Mouse (Mus musculus) naive thymus-derived CD4-positive, alpha-beta T cell, adult 5 months (primary cell): ENCODE results near the gene Tbx20. TPM values are rescaled to one million over a fixed set of nuclear protein-coding genes. Genes with fewer than 3 reads are reported as not detected.

Experiments
- polyA plus RNA-seq: library from polyadenylated mRNA; unstranded; fragments of 100-300 nt; shearing (Covaris generic); gene quantifications from one replicate; pipeline ENCODE4 v1.2.1, GENCODE M21; 2017

Gene Tbx20
- 0.17 TPM for polyA plus RNA-seq

GRCm38 (mm10) chr9:24774160-24774969 lies at the start of gene Tbx20:
Gene Tbx20 (minus strand): TSS chr9:24774303.

GRCm38 (mm10) chr9:24695700-24696404 lies 78.3 kb downstream of the Tbx20 start, which contains the start of gene Dpy19l2:
Gene Dpy19l2 (minus strand): TSS chr9:24696293.

Other genes with a start within 250 kb of the Tbx20 start
- not detected for gene Cypt4, start 149.1 kb downstream of the Tbx20 start, polyA plus RNA-seq
- not detected for gene Dpy19l2, start 78.0 kb downstream of the Tbx20 start, polyA plus RNA-seq